Mouse (Mus musculus) liver, embryonic 14.5 days (tissue): ENCODE data around the gene Dusp2. TPM values are rescaled to one million over a fixed set of nuclear protein-coding genes. Genes with fewer than 3 reads are reported as not detected.

Source experiments
- ATAC-seq: fragments of 200-750 bp; cut with Nextera tagmentation; 2 replicates; pipeline ENCODE4 v1.8.0; 2017; ENCODE audit warnings: moderate number of reproducible peaks, mild to moderate bottlenecking, moderate library complexity; ENCODE audit not compliant: insufficient read depth
- DNase-seq, 3 experiments: peaks; one replicate each; pipeline ENCODE4 v3.0.0-alpha.2; 2012 to 2013; ENCODE audit warnings: low read depth in 3 of 3, low spot score in 3 of 3
- H3K27ac ChIP-seq: fragments of 300-500 bp; sonication (generic); 2 replicates; pipeline ENCODE4 v1.5.1; 2014; ENCODE audit warnings: moderate library complexity, mild to moderate bottlenecking, control low read depth, inconsistent platforms
- H3K27me3 ChIP-seq: fragments of 300-500 bp; sonication (generic); 2 replicates; pipeline ENCODE4 v1.6.1; 2014; ENCODE audit warnings: mild to moderate bottlenecking, low read length, moderate library complexity; ENCODE audit not compliant: control insufficient read depth, insufficient read depth
- H3K36me3 ChIP-seq: fragments of 300-500 bp; sonication (generic); replicated peaks from 2 replicates; pipeline ENCODE4 v1.6.1; 2014; ENCODE audit warnings: low read depth; ENCODE audit not compliant: control insufficient read depth, insufficient read depth
- H3K4me1 ChIP-seq, 2 experiments: fragments of 200-500 bp in 1 of 2; fragments of 300-500 bp in 1 of 2; sonication (generic) in 1 of 2; replicated peaks; 2 replicates each; pipeline ENCODE4 v1.6.1; 2012 to 2014; ENCODE audit warnings: antibody characterized with exemption in 1 of 2, inconsistent platforms in 1 of 2, low read length in 1 of 2; ENCODE audit not compliant: control insufficient read depth in 2 of 2, insufficient read depth in 2 of 2
- H3K4me2 ChIP-seq: fragments of 300-500 bp; sonication (generic); 2 replicates; pipeline ENCODE4 v1.6.1; 2014; ENCODE audit warnings: low read depth, mild to moderate bottlenecking, control low read depth, moderate library complexity
- H3K4me3 ChIP-seq, 2 experiments: fragments of 200-500 bp in 1 of 2; fragments of 300-500 bp in 1 of 2; sonication (generic) in 1 of 2; 2 replicates each; pipeline ENCODE4 v1.5.1; 2012 to 2014; ENCODE audit warnings: low read depth in 2 of 2, low read length in 2 of 2, mild to moderate bottlenecking in 2 of 2, control low read depth in 1 of 2, inconsistent platforms in 1 of 2, moderate library complexity in 1 of 2; ENCODE audit not compliant: insufficient read depth in 1 of 2
- H3K9ac ChIP-seq: fragments of 300-500 bp; sonication (generic); replicated peaks from 2 replicates; pipeline ENCODE4 v1.6.1; 2014; ENCODE audit warnings: mild to moderate bottlenecking, control low read depth, moderate library complexity
- H3K9me3 ChIP-seq: fragments of 300-500 bp; sonication (generic); 2 replicates; pipeline ENCODE4 v1.6.1; 2016; ENCODE audit warnings: low read length, mixed read lengths; ENCODE audit not compliant: control insufficient read depth
- CTCF ChIP-seq: IDR thresholded peaks from 2 replicates; pipeline ENCODE4 v1.5.1; 2016; ENCODE audit warnings: antibody characterized with exemption, low read depth, control low read depth
- EP300 ChIP-seq: IDR thresholded peaks from 2 replicates; pipeline ENCODE4 v1.6.1; 2016; ENCODE audit warnings: antibody characterized with exemption, low read depth
- WGBS: fragments of 180-500 bp; shearing (Covaris S2); extraction: QIAGEN DNeasy Blood & Tissue Kit; methylation state at CpG from one replicate; pipeline ENCODE4 v1.1.7; 2014; ENCODE audit not compliant: insufficient replicate concordance; 5-methylcytosine and 5-hydroxymethylcytosine counted together
- polyA plus RNA-seq, 2 experiments: library from polyadenylated mRNA; depleted of rRNA in 1 of 2; stranded (reverse) in 1 of 2; unstranded in 1 of 2; fragments of >200 nt; fragmentation: Nextera tagmentation in 1 of 2; extraction: Ambion mirVana in 1 of 2; gene quantifications; 2 replicates each; pipeline versions ENCODE4 v1.2.1 to v1.2.3; 2012 to 2014

The Dusp2 gene
- polyA plus RNA-seq, 2 experiments = 1.5 to 1.8 TPM

- TF ChIP-seq CTCF (peak; percentile 91), EP300 (no peak)
- WGBS = 34% methylated on average over 7 of the region's 7 CpGs
- ATAC-seq (no peak), DNase-seq (no peak)
- H3K9me3 ChIP-seq = no peaks in the 10 kb centered on the region
- H3K27ac ChIP-seq = peak overlapping the region; percentile 30
- H3K27me3 ChIP-seq = no peaks in the 10 kb centered on the region
- H3K4me3 ChIP-seq = peak overlapping the region; percentile 48 to 54
- H3K9ac ChIP-seq = peak overlapping the region; percentile 72
- peak overlapping the region; percentile 79 for H3K4me2 ChIP-seq
- no peaks in the 10 kb centered on the region for H3K36me3 ChIP-seq
- peaks cover 52 to 76% of the 10 kb centered on the region in 2 experiments for H3K4me1 ChIP-seq
Observed at GRCm38 (mm10) chr2:127375759-127376341, 39.9 kb downstream of the Dusp2 start.

- Histone ChIP-seq H3K4me3 (peak overlapping the region in 1 of 2 experiments; percentile 48; a peak in 2 of 4 replicates), H3K27me3 (no peaks in the 10 kb centered on the region), H3K36me3 (no peaks in the 10 kb centered on the region), H3K27ac (peak overlapping the region; percentile 30), H3K4me1 (peaks cover 49 to 72% of the 10 kb centered on the region in 2 experiments), H3K9ac (peak overlapping the region; percentile 72), H3K9me3 (no peaks in the 10 kb centered on the region), H3K4me2 (peak overlapping the region; percentile 79)
- TF ChIP-seq EP300 = no peak
- WGBS = 76% methylated on average over 6 of the region's 6 CpGs
- ATAC-seq (no peak), DNase-seq (no peak)
Observed at GRCm38 (mm10) chr2:127376423-127377051, 40.6 kb downstream of the Dusp2 start.

- Histone ChIP-seq H3K4me1 (peaks cover 34 to 57% of the 10 kb centered on the region in 2 experiments), H3K36me3 (no peaks in the 10 kb centered on the region), H3K4me3 (no peak overlapping the region), H3K9ac (no peak overlapping the region), H3K9me3 (no peaks in the 10 kb centered on the region), H3K27ac (no peak overlapping the region), H3K4me2 (no peak overlapping the region), H3K27me3 (no peaks in the 10 kb centered on the region)
- no peak for DNase-seq
- TF ChIP-seq CTCF (no peak), EP300 (no peak)
- no peak for ATAC-seq
- 60% methylated on average over 7 of the region's 7 CpGs for WGBS
Observed at GRCm38 (mm10) chr2:127377942-127378610, 42.1 kb downstream of the Dusp2 start.

GRCm38 (mm10) chr2:127378611-127378990 lies 42.6 kb downstream of the Dusp2 start:
- Histone ChIP-seq H3K27ac (no peak overlapping the region), H3K9ac (no peak overlapping the region)

GRCm38 (mm10) chr2:127379250-127379649 lies 43.3 kb downstream of the Dusp2 start:
- Histone ChIP-seq H3K4me2 (no peak overlapping the region), H3K9me3 (no peaks in the 10 kb centered on the region), H3K4me1 (peaks cover 22 to 45% of the 10 kb centered on the region in 2 experiments), H3K27ac (no peak overlapping the region), H3K9ac (no peak overlapping the region), H3K36me3 (no peaks in the 10 kb centered on the region), H3K27me3 (no peaks in the 10 kb centered on the region), H3K4me3 (no peak overlapping the region)
- no peak for TF ChIP-seq EP300
- DNase-seq (no peak), ATAC-seq (no peak)
- 80% methylated on average over 3 of the region's 3 CpGs for WGBS

More at GRCm38 (mm10) chr2:127378611-127378990, 42.6 kb downstream of the Dusp2 start:
- WGBS = 72% methylated on average over 7 of the region's 7 CpGs
- Histone ChIP-seq H3K4me3 (no peak overlapping the region), H3K36me3 (no peaks in the 10 kb centered on the region), H3K27me3 (no peaks in the 10 kb centered on the region), H3K4me1 (peaks cover 29 to 52% of the 10 kb centered on the region in 2 experiments), H3K4me2 (no peak overlapping the region), H3K9me3 (no peaks in the 10 kb centered on the region)
- TF ChIP-seq CTCF = no peak
- ATAC-seq (no peak), DNase-seq (no peak)
